Mouse (Mus musculus): Measurements from ENCODE around the gene Rps6kc1. TPM values are rescaled to one million over a fixed set of nuclear protein-coding genes. Genes with fewer than 3 reads are reported as not detected.
A peak's percentile ranks its signal among the peaks of the same experiment; 100 is the strongest.

Gene Rps6kc1
- polyA plus RNA-seq, 1 experiment from 2014 or later, result 10.7 TPM

DNA sequence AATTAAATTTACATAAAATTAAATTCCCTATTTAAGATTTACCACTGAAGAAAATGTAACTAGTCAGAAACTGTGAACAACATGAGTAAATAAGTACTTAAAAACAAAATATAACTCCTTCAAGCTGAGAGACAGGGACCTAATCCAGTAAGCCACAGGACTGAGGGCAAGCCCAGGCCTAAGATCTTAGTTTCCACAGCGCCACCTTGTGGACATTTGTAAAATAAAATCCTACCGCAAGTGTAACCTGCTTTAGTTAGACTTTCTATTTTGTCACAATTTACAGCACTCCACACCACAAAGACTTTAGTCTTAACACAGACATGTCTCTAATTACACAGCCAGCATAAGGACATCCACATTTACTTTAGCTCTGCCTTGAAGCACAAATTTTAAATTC, 30.1 kb downstream of the Rps6kc1 start:
- no peak overlapping the region for H3K9ac ChIP-seq (ENCODE audit: low read length)
- WGBS, result 7% methylated on average over 2 of the region's 2 CpGs
- H3K27ac ChIP-seq (replicated peaks in 1 of 2; ENCODE audit: control insufficient read depth in 1 of 2, insufficient read depth in 1 of 2, low read depth in 2 of 2, low read length in 2 of 2), result no peak overlapping the region
- ATAC-seq (ENCODE audit: insufficient number of reproducible peaks, insufficient read depth, low FRiP score, low read depth), result no peak
- H3K4me1 ChIP-seq (ENCODE audit: control insufficient read depth in 2 of 2, insufficient read depth in 2 of 2, low read length in 2 of 2), result 0 out of 4 replicates have a peak, but pooled peaks cover 0 to 3% of the 10 kb centered on the region in 2 experiments
- H3K27me3 ChIP-seq (ENCODE audit: control insufficient read depth, insufficient read depth, low read length), result no peaks in the 10 kb centered on the region
- H3K36me3 ChIP-seq (ENCODE audit: control insufficient read depth, insufficient read depth, low read length), result peaks cover 28% of the 10 kb centered on the region
- H3K4me2 ChIP-seq (ENCODE audit: low read length), result no peak overlapping the region
- H3K4me3 ChIP-seq (ENCODE audit: control insufficient read depth in 1 of 2, insufficient read depth in 1 of 2, low read depth in 1 of 2, low read length in 2 of 2), result no peak overlapping the region
- H3K9me3 ChIP-seq (ENCODE audit: control insufficient read depth, low read length), result no peaks in the 10 kb centered on the region

DNA sequence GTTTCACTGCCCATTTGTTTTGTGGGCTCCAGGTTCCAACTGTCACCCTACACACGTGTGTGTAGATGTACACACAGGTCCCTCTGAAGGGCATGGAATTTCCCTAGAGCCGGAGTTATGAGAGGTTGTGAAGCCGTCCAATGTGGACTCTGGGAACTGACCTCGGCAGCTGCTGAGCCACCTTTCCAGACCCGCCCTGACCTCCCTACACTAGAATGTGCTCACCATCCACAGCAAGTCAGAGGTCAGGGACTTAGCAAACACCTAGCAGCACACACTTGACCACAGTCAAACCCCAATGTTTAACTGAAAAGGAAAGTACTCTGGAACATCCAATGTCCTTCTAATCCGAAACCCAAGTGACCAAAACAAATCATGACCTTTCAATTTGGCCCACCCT, 30.9 kb downstream of the Rps6kc1 start:
- 85% methylated on average over 6 of the region's 6 CpGs for WGBS
- no peak for ATAC-seq (ENCODE audit: insufficient number of reproducible peaks, insufficient read depth, low FRiP score, low read depth)

DNA sequence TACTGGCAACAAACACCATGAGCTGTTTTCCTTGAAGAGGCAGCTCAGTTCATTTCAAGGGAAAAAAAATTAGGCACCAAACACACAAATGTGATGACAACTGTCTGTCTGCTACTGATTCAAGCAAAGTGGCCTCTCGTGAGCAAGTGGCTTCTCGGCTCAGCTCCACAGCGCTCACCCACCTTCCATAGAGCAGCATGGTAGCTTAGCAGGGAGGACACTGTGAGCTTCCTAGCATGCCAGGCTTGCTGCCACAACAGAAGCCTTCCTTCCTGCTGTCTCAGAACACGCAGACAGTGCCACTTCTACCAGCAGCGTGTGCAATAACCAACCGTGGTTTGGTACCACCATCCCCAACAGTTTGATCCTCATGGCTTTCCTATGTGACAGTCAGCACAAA, 35.8 kb downstream of the Rps6kc1 start:
- no peak for ATAC-seq (ENCODE audit: insufficient number of reproducible peaks, insufficient read depth, low FRiP score, low read depth)
- no peaks in the 10 kb centered on the region for H3K9me3 ChIP-seq (ENCODE audit: control insufficient read depth, low read length)
- H3K4me1 ChIP-seq (ENCODE audit: control insufficient read depth in 2 of 2, insufficient read depth in 2 of 2, low read length in 2 of 2), result no peaks in the 10 kb centered on the region
- no peak overlapping the region for H3K27ac ChIP-seq (replicated peaks in 1 of 2; ENCODE audit: control insufficient read depth in 1 of 2, insufficient read depth in 1 of 2, low read depth in 2 of 2, low read length in 2 of 2)
- no peak overlapping the region for H3K4me2 ChIP-seq (ENCODE audit: low read length)
- WGBS, result 69% methylated on average over 6 of the region's 6 CpGs
- no peaks in the 10 kb centered on the region for H3K27me3 ChIP-seq (ENCODE audit: control insufficient read depth, insufficient read depth, low read length)
- H3K4me3 ChIP-seq (ENCODE audit: control insufficient read depth in 1 of 2, insufficient read depth in 1 of 2, low read depth in 1 of 2, low read length in 2 of 2), result no peak overlapping the region
- H3K36me3 ChIP-seq (ENCODE audit: control insufficient read depth, insufficient read depth, low read length), result peaks cover 24% of the 10 kb centered on the region
- H3K9ac ChIP-seq (ENCODE audit: low read length), result no peak overlapping the region

More for the DNA sequence above, 30.9 kb downstream of the Rps6kc1 start:
- no peak overlapping the region for H3K4me2 ChIP-seq (ENCODE audit: low read length)
- H3K9ac ChIP-seq (ENCODE audit: low read length), result no peak overlapping the region
- no peaks in the 10 kb centered on the region for H3K9me3 ChIP-seq (ENCODE audit: control insufficient read depth, low read length)
- H3K4me1 ChIP-seq (ENCODE audit: control insufficient read depth in 2 of 2, insufficient read depth in 2 of 2, low read length in 2 of 2), result 0 out of 4 replicates have a peak, but pooled peaks cover 0 to 3% of the 10 kb centered on the region in 2 experiments
- no peak overlapping the region for H3K4me3 ChIP-seq (ENCODE audit: control insufficient read depth in 1 of 2, insufficient read depth in 1 of 2, low read depth in 1 of 2, low read length in 2 of 2)
- no peak overlapping the region for H3K27ac ChIP-seq (replicated peaks in 1 of 2; ENCODE audit: control insufficient read depth in 1 of 2, insufficient read depth in 1 of 2, low read depth in 2 of 2, low read length in 2 of 2)
- H3K36me3 ChIP-seq (ENCODE audit: control insufficient read depth, insufficient read depth, low read length), result peaks cover 29% of the 10 kb centered on the region
- H3K27me3 ChIP-seq (ENCODE audit: control insufficient read depth, insufficient read depth, low read length), result no peaks in the 10 kb centered on the region

DNA sequence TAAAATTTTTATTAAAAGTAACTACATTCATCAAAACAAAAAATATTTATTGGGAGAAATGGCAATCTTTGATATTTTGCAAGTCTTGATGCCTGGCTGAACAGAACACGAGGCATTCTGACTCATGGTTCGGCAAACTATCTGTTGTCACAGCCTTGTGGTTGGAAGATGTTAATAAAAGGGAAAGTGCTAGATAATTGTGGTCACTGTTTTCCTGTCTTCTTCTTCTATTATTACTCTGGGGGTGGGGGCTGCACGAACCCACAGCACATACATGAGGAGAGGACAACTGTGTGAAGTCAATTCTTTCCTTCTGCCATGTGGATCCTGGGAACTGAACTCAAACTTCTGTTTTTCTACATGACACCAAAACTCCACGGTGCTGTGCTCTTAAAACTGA, 36.5 kb downstream of the Rps6kc1 start:
- 85% methylated on average over 4 of the region's 4 CpGs for WGBS
- Histone ChIP-seq H3K27ac (replicated peaks in 1 of 2; ENCODE audit: control insufficient read depth in 1 of 2, insufficient read depth in 1 of 2, low read depth in 2 of 2, low read length in 2 of 2) (no peak overlapping the region), H3K36me3 (ENCODE audit: control insufficient read depth, insufficient read depth, low read length) (peaks cover 24% of the 10 kb centered on the region), H3K27me3 (ENCODE audit: control insufficient read depth, insufficient read depth, low read length) (no peaks in the 10 kb centered on the region), H3K4me3 (ENCODE audit: control insufficient read depth in 1 of 2, insufficient read depth in 1 of 2, low read depth in 1 of 2, low read length in 2 of 2) (no peak overlapping the region), H3K9ac (ENCODE audit: low read length) (no peak overlapping the region), H3K4me2 (ENCODE audit: low read length) (no peak overlapping the region), H3K9me3 (ENCODE audit: control insufficient read depth, low read length) (no peaks in the 10 kb centered on the region), H3K4me1 (ENCODE audit: control insufficient read depth in 2 of 2, insufficient read depth in 2 of 2, low read length in 2 of 2) (no peaks in the 10 kb centered on the region)
- no peak for ATAC-seq (ENCODE audit: insufficient number of reproducible peaks, insufficient read depth, low FRiP score, low read depth)

DNA sequence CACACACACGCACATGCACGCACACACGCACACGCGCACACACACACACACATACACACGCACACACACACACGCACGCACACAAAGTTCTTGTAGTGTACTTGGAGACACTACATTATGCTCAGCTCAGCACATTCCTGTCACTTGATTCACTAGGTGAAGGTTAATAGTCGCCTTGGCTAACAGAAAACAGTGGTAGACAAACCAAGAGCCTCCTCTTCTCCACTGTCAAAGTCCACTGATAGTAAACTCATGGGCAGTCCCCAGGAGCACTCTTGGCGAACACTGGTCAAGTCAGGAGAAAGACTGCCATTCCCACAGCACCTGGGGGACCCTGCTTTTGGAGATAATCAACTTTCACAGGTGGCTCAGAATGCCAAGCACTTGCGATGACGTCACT, 40.5 kb downstream of the Rps6kc1 start:
- no peak overlapping the region for H3K27ac ChIP-seq (replicated peaks in 1 of 2; ENCODE audit: control insufficient read depth in 1 of 2, insufficient read depth in 1 of 2, low read depth in 2 of 2, low read length in 2 of 2)
- no peaks in the 10 kb centered on the region for H3K4me1 ChIP-seq (ENCODE audit: control insufficient read depth in 2 of 2, insufficient read depth in 2 of 2, low read length in 2 of 2)
- H3K4me2 ChIP-seq (ENCODE audit: low read length), result no peak overlapping the region
- no peak for ATAC-seq (ENCODE audit: insufficient number of reproducible peaks, insufficient read depth, low FRiP score, low read depth)
- no peaks in the 10 kb centered on the region for H3K9me3 ChIP-seq (ENCODE audit: control insufficient read depth, low read length)
- no peaks in the 10 kb centered on the region for H3K27me3 ChIP-seq (ENCODE audit: control insufficient read depth, insufficient read depth, low read length)
- no peak overlapping the region for H3K9ac ChIP-seq (ENCODE audit: low read length)
- H3K4me3 ChIP-seq (ENCODE audit: control insufficient read depth in 1 of 2, insufficient read depth in 1 of 2, low read depth in 1 of 2, low read length in 2 of 2), result no peak overlapping the region
- peaks cover 36% of the 10 kb centered on the region for H3K36me3 ChIP-seq (ENCODE audit: control insufficient read depth, insufficient read depth, low read length)
- 92% methylated on average over 12 of the region's 12 CpGs for WGBS

DNA sequence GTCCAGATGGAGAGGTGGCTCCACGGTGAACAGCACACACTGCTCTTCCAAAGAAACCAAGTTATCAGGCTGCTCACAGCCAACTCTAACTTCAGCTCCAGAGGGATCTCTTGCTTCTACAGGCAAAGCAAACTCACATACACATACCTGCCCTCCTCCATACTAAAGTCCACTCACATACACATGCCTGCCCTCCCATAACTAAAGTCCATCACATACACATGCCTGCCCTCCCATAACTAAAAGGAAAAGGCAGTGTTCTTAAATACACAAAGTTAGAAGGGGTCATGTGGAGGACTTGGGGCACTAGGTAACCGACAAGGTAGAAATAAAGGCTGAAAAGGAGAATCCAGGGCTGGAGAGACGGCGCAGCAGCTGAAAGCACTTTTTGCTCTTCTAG, 41.6 kb downstream of the Rps6kc1 start:
- peaks cover 37% of the 10 kb centered on the region for H3K36me3 ChIP-seq (ENCODE audit: control insufficient read depth, insufficient read depth, low read length)

DNA sequence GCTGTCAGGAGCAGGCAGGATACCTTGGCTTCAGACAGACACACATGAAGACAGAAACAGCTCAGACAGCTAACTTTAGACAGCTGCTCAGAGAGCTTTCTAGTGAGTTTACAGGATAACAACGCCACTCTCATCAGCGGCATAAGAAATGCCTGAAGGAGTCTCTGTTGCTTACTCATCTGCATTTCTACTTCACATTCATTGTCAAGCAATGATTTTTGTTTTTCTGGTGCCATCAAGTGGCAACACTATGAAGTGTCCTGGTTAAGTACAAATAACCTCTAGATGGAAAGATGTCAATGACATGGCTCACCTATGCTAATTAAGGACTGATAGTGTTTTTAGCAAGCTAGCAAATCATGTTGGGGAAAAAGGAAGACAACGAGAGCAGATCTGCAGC, 42.8 kb downstream of the Rps6kc1 start:
- no peak for ATAC-seq (ENCODE audit: insufficient number of reproducible peaks, insufficient read depth, low FRiP score, low read depth)
- WGBS, result 70% methylated on average over 3 of the region's 3 CpGs
- no peaks in the 10 kb centered on the region for H3K27me3 ChIP-seq (ENCODE audit: control insufficient read depth, insufficient read depth, low read length)

More for the DNA sequence above, 41.6 kb downstream of the Rps6kc1 start:
- WGBS, result 92% methylated on average over 4 of the region's 4 CpGs
- no peaks in the 10 kb centered on the region for H3K27me3 ChIP-seq (ENCODE audit: control insufficient read depth, insufficient read depth, low read length)
- no peak for ATAC-seq (ENCODE audit: insufficient number of reproducible peaks, insufficient read depth, low FRiP score, low read depth)
- H3K9me3 ChIP-seq (ENCODE audit: control insufficient read depth, low read length), result no peaks in the 10 kb centered on the region
- H3K9ac ChIP-seq (ENCODE audit: low read length), result no peak overlapping the region
- no peak overlapping the region for H3K4me3 ChIP-seq (ENCODE audit: control insufficient read depth in 1 of 2, insufficient read depth in 1 of 2, low read depth in 1 of 2, low read length in 2 of 2)
- H3K4me2 ChIP-seq (ENCODE audit: low read length), result no peak overlapping the region
- no peaks in the 10 kb centered on the region for H3K4me1 ChIP-seq (ENCODE audit: control insufficient read depth in 2 of 2, insufficient read depth in 2 of 2, low read length in 2 of 2)
- H3K27ac ChIP-seq (replicated peaks in 1 of 2; ENCODE audit: control insufficient read depth in 1 of 2, insufficient read depth in 1 of 2, low read depth in 2 of 2, low read length in 2 of 2), result no peak overlapping the region

DNA sequence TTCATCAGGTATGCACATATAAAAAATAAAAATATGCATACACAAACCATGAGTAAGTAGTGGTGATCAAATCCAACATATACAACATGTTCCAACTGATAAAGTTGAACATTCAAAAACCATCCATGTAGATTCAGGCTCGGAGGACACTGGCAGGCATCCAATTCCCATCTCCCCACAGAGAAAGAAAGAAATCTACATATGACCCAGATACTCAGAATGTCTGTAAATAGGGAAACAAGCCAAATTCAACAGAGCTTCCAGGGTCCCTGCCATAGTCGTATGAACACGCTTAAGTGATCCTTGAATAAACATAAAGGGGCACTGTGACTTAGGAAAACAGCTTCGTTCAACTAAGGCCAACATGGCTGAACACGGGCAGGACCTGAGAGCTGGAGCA, 49.9 kb downstream of the Rps6kc1 start:
- Histone ChIP-seq H3K9ac (ENCODE audit: low read length) (no peak overlapping the region), H3K4me3 (ENCODE audit: control insufficient read depth in 1 of 2, insufficient read depth in 1 of 2, low read depth in 1 of 2, low read length in 2 of 2) (no peak overlapping the region), H3K27me3 (ENCODE audit: control insufficient read depth, insufficient read depth, low read length) (no peaks in the 10 kb centered on the region), H3K9me3 (ENCODE audit: control insufficient read depth, low read length) (no peaks in the 10 kb centered on the region), H3K4me2 (ENCODE audit: low read length) (no peak overlapping the region), H3K27ac (replicated peaks in 1 of 2; ENCODE audit: control insufficient read depth in 1 of 2, insufficient read depth in 1 of 2, low read depth in 2 of 2, low read length in 2 of 2) (peak overlapping the region in 1 of 2 experiments; percentile 10; a peak in 1 of 4 replicates), H3K4me1 (ENCODE audit: control insufficient read depth in 2 of 2, insufficient read depth in 2 of 2, low read length in 2 of 2) (peaks cover 0 to 3% of the 10 kb centered on the region in 2 experiments; a peak in 1 of 4 replicates), H3K36me3 (ENCODE audit: control insufficient read depth, insufficient read depth, low read length) (peaks cover 11% of the 10 kb centered on the region)
- no peak for ATAC-seq (ENCODE audit: insufficient number of reproducible peaks, insufficient read depth, low FRiP score, low read depth)
- 63% methylated on average over 5 of the region's 5 CpGs for WGBS

More for the DNA sequence above, 42.8 kb downstream of the Rps6kc1 start:
- Histone ChIP-seq H3K4me2 (ENCODE audit: low read length) (no peak overlapping the region), H3K27ac (replicated peaks in 1 of 2; ENCODE audit: control insufficient read depth in 1 of 2, insufficient read depth in 1 of 2, low read depth in 2 of 2, low read length in 2 of 2) (no peak overlapping the region), H3K4me1 (ENCODE audit: control insufficient read depth in 2 of 2, insufficient read depth in 2 of 2, low read length in 2 of 2) (no peaks in the 10 kb centered on the region), H3K9me3 (ENCODE audit: control insufficient read depth, low read length) (no peaks in the 10 kb centered on the region), H3K4me3 (ENCODE audit: control insufficient read depth in 1 of 2, insufficient read depth in 1 of 2, low read depth in 1 of 2, low read length in 2 of 2) (no peak overlapping the region), H3K36me3 (ENCODE audit: control insufficient read depth, insufficient read depth, low read length) (peaks cover 37% of the 10 kb centered on the region), H3K9ac (ENCODE audit: low read length) (no peak overlapping the region)
